Mouse (Mus musculus) embryonic facial prominence, embryonic 14.5 days (tissue): ENCODE data around the gene Wscd2. TPM values are rescaled to one million over a fixed set of nuclear protein-coding genes. Genes with fewer than 3 reads are reported as not detected.

Experiments used
- ATAC-seq: fragments of 200-750 bp; cut with Nextera tagmentation; 2 replicates; pipeline ENCODE4 v1.8.0; 2017; ENCODE audit warnings: low read depth, moderate number of reproducible peaks, moderate TSS enrichment
- DNase-seq: peaks from one replicate; pipeline ENCODE4 v3.0.0-alpha.2; 2015; ENCODE audit warnings: low spot score
- H3K27ac ChIP-seq: fragments of 300-500 bp; sonication (generic); replicated peaks from 2 replicates; pipeline ENCODE4 v1.5.1; 2014; ENCODE audit warnings: low read depth, mild to moderate bottlenecking, low read length, moderate library complexity
- H3K27me3 ChIP-seq: fragments of 300-500 bp; sonication (generic); replicated peaks from 2 replicates; pipeline ENCODE4 v1.6.1; 2014; ENCODE audit warnings: low read length; ENCODE audit not compliant: control insufficient read depth, insufficient read depth
- H3K36me3 ChIP-seq: fragments of 300-500 bp; sonication (generic); 2 replicates; pipeline ENCODE4 v1.6.1; 2014; ENCODE audit warnings: low read length, mixed read lengths; ENCODE audit not compliant: control insufficient read depth, insufficient read depth
- H3K4me1 ChIP-seq: fragments of 300-500 bp; sonication (generic); 2 replicates; pipeline ENCODE4 v1.6.1; 2014; ENCODE audit warnings: antibody characterized with exemption, low read length; ENCODE audit not compliant: control insufficient read depth, insufficient read depth
- H3K4me2 ChIP-seq: fragments of 300-500 bp; sonication (generic); 2 replicates; pipeline ENCODE4 v1.6.1; 2014; ENCODE audit warnings: low read depth, mild to moderate bottlenecking, low read length, moderate library complexity, mixed read lengths
- H3K4me3 ChIP-seq: fragments of 300-500 bp; sonication (generic); 2 replicates; pipeline ENCODE4 v1.5.1; 2014; ENCODE audit warnings: low read depth, mild to moderate bottlenecking, low read length
- H3K9ac ChIP-seq: fragments of 300-500 bp; sonication (generic); 2 replicates; pipeline ENCODE4 v1.6.1; 2014; ENCODE audit warnings: low read depth, mild to moderate bottlenecking, low read length, moderate library complexity, mixed read lengths
- H3K9me3 ChIP-seq: fragments of 300-500 bp; sonication (generic); 2 replicates; pipeline ENCODE4 v1.6.1; 2016; ENCODE audit warnings: low read length; ENCODE audit not compliant: control insufficient read depth
- WGBS: fragments of 180-500 bp; shearing (Covaris S2); extraction: QIAGEN DNeasy Blood & Tissue Kit; methylation state at CpG from one replicate; pipeline ENCODE4 v1.1.7; 2014; 5-methylcytosine and 5-hydroxymethylcytosine counted together
- polyA plus RNA-seq: library from polyadenylated mRNA; unstranded; fragments of >200 nt; fragmentation: Nextera tagmentation; extraction: Ambion mirVana; gene quantifications from 2 replicates; pipeline ENCODE4 v1.2.1, GENCODE M21; 2014

The Wscd2 gene
- polyA plus RNA-seq, 1 experiment from 2014 or later = 6.4 TPM

DNA sequence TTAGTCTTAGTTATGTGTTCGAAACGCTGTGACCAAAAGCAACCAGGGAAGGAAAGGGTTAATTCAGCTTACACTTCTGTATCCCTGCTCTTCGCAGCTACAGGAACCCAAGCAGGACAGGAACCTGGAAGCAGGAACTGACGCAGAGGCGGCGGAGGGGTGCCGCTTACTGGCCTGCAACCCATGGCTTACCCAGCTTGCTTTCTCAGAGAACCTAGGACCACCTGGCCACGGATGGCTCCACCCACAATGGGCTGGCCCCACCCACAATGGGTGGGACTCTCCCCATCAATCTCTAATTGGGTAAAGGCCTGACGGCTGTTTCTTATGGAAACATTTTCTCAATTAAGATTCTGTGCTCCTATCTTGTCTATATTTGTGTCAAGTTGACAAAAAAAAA is 106.1 kb downstream of the Wscd2 start:
- H3K4me3 ChIP-seq = no peak overlapping the region
- no peaks in the 10 kb centered on the region for H3K27me3 ChIP-seq
- ATAC-seq (no peak), DNase-seq (no peak)
- no peak overlapping the region for H3K27ac ChIP-seq
- no peak overlapping the region for H3K4me2 ChIP-seq
- H3K4me1 ChIP-seq = no peaks in the 10 kb centered on the region; the same call in 1 of the 2 replicates
- H3K36me3 ChIP-seq = no peaks in the 10 kb centered on the region
- H3K9me3 ChIP-seq = no peaks in the 10 kb centered on the region
- 83% methylated on average over 9 of the region's 9 CpGs for whole genome bisulfite sequencing
- H3K9ac ChIP-seq = no peak overlapping the region

DNA sequence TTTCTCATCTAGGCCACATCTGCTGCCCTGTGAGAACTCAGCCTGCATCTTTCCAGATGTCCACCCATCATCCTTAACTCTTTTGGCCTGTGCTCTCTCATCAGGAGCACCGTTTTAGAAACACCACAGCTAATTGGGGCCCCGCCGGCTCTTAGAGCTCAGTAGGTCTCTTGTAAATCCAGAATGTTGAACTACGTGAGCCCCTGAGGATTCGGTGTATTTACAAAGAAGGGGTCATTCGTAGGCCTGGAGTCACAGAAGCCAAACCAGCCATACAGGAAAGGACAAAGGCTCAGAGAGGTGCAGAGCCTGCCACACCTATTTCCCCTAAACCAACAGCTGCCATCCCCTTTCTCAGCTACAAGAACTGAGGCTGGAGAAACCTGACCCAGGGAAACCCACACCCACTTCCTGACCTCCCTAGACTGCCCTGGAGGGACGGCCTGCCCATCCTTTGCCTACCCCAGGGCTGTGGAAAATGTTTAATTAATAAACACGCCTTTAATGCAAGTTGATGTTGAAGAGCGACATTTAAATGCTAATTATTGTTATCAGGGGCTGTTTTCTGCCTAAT is 106.7 kb downstream of the Wscd2 start:
- WGBS = 61% methylated on average over 9 of the region's 9 CpGs
- H3K27ac ChIP-seq = no peak overlapping the region
- no peak overlapping the region for H3K4me3 ChIP-seq
- H3K27me3 ChIP-seq = no peaks in the 10 kb centered on the region
- no peak overlapping the region for H3K9ac ChIP-seq
- ATAC-seq = no peak
- H3K4me2 ChIP-seq = no peak overlapping the region
- no peaks in the 10 kb centered on the region; the same call in 1 of the 2 replicates for H3K4me1 ChIP-seq
- DNase-seq = no peak
- H3K9me3 ChIP-seq = no peaks in the 10 kb centered on the region
- H3K36me3 ChIP-seq = no peaks in the 10 kb centered on the region

DNA sequence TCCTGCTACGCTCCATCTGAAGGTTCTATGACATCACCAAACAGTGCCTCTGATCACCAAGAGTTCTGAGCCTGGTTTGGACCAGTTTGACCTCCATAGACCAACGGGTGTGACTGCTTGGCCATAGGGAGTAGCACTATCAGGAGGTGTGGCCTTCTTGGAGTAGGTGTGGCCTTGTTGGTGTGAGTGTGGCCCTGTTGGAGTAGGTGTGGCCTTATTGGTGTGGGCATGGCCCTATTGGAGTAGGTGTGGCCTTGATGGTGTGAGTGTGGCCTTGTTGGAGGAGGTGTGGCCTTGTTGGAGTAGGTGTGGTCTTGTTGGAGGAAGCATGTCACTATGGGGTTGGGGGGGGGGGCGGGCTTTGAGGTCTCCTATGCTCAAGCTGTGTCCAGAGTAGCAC is 110.0 kb downstream of the Wscd2 start:
- Histone ChIP-seq H3K27ac (peak overlapping the region; percentile 18; the same call in 1 of the 2 replicates), H3K4me1 (no peaks in the 10 kb centered on the region; the same call in 1 of the 2 replicates), H3K27me3 (no peaks in the 10 kb centered on the region), H3K9me3 (no peaks in the 10 kb centered on the region), H3K9ac (no peak overlapping the region), H3K4me3 (no peak overlapping the region), H3K4me2 (no peak overlapping the region), H3K36me3 (no peaks in the 10 kb centered on the region)
- DNase-seq = no peak
- 81% methylated on average over 2 of the region's 3 CpGs for WGBS
- ATAC-seq = no peak

DNA sequence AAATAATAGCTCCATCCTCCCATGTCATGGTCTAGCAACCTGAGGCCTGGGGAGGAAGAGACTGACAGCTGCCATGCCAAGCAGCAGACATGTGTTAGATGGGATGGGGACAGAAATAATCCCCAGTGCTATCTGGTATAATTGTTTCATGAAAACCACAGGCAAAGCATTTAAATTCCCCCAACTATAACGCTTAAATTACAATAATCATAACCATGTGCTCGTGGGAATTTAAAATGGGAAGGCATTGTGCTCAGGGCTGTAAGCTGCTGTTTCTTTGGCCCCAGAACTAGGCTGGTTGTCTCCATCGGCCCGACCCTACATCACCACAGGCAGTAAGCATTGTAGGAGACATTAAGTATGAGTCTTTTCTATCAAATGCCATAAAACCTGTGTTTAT is 110.7 kb downstream of the Wscd2 start:
- Histone ChIP-seq H3K4me3 (no peak overlapping the region), H3K27ac (peak overlapping the region; percentile 18; the same call in 1 of the 2 replicates), H3K9ac (no peak overlapping the region), H3K27me3 (no peaks in the 10 kb centered on the region), H3K4me1 (no peaks in the 10 kb centered on the region; the same call in 1 of the 2 replicates), H3K36me3 (no peaks in the 10 kb centered on the region), H3K9me3 (no peaks in the 10 kb centered on the region), H3K4me2 (no peak overlapping the region)
- 43% methylated on average over 4 of the region's 4 CpGs for whole genome bisulfite sequencing
- ATAC-seq (0 out of 2 replicates have a peak, but pooled peaks have one; percentile 15), DNase-seq (peak; percentile 54)

DNA sequence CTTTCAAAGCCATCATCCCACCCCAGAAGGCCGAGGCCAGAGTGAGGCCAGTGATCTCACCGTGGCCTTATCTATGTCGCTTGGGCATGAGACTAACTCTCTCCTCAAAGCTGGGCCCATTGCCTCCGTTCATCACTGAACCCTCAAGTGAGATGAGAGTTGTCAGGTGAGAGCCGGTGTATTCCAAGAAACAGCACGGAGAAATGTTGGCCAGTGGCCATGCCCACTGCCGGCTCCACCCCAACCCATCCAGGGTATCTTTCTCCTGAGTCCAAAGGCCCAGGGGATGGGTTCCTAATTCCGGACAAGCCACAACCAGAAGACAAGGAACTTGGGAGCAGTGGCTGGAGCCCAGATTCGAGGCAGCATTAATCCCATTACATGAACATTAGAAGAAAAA is 113.3 kb downstream of the Wscd2 start:
- DNase-seq (no peak), ATAC-seq (no peak)
- 75% methylated on average over 9 of the region's 9 CpGs for WGBS
- H3K27ac ChIP-seq = no peak overlapping the region
- peaks cover 13% of the 10 kb centered on the region; the same call in 1 of the 2 replicates for H3K4me1 ChIP-seq
- no peaks in the 10 kb centered on the region for H3K9me3 ChIP-seq
- no peaks in the 10 kb centered on the region for H3K36me3 ChIP-seq
- no peak overlapping the region for H3K9ac ChIP-seq
- H3K27me3 ChIP-seq = no peaks in the 10 kb centered on the region
- H3K4me2 ChIP-seq = no peak overlapping the region
- H3K4me3 ChIP-seq = no peak overlapping the region

GRCm38 (mm10) chr5:113604758-113605157 is 114.6 kb downstream of the Wscd2 start:
- Histone ChIP-seq H3K36me3 (no peaks in the 10 kb centered on the region), H3K9ac (no peak overlapping the region), H3K4me1 (peaks cover 13% of the 10 kb centered on the region; the same call in 1 of the 2 replicates), H3K27ac (no peak overlapping the region), H3K4me2 (no peak overlapping the region), H3K9me3 (no peaks in the 10 kb centered on the region), H3K4me3 (no peak overlapping the region), H3K27me3 (no peaks in the 10 kb centered on the region)
- 64% methylated on average over 4 of the region's 4 CpGs for WGBS
- ATAC-seq = no peak
- DNase-seq = no peak

- H3K27ac ChIP-seq = no peak overlapping the region
- ATAC-seq (no peak), DNase-seq (no peak)
- no peaks in the 10 kb centered on the region for H3K36me3 ChIP-seq
- no peak overlapping the region for H3K9ac ChIP-seq
- no peak overlapping the region for H3K4me2 ChIP-seq
- H3K4me3 ChIP-seq = no peak overlapping the region
- H3K9me3 ChIP-seq = no peaks in the 10 kb centered on the region
- H3K27me3 ChIP-seq = no peaks in the 10 kb centered on the region
- peaks cover 13% of the 10 kb centered on the region; the same call in 1 of the 2 replicates for H3K4me1 ChIP-seq
- 63% methylated on average over 3 of the region's 3 CpGs for WGBS
Observed at GRCm38 (mm10) chr5:113606121-113606520, 116.0 kb downstream of the Wscd2 start.

- WGBS = 73% methylated on average over 8 of the region's 8 CpGs
- Histone ChIP-seq H3K36me3 (no peaks in the 10 kb centered on the region), H3K27me3 (no peaks in the 10 kb centered on the region), H3K9ac (no peak overlapping the region), H3K27ac (peak overlapping the region; percentile 55), H3K4me3 (no peak overlapping the region), H3K9me3 (no peaks in the 10 kb centered on the region), H3K4me2 (no peak overlapping the region), H3K4me1 (peaks cover 13% of the 10 kb centered on the region; the same call in 1 of the 2 replicates)
- no peak for ATAC-seq
- peak; percentile 44 for DNase-seq
Observed at GRCm38 (mm10) chr5:113606961-113607785, 117.0 kb downstream of the Wscd2 start.
